Mouse (Mus musculus) lung, adult 2 months (tissue): ENCODE data around the gene Gm21679. TPM values are rescaled to one million over a fixed set of nuclear protein-coding genes. Genes with fewer than 3 reads are reported as not detected.
"Not testable (repeated sequence)": the region's sequence is repeated elsewhere in the genome, so short reads cannot be mapped to it uniquely, and the experiment has no call there.

ENCODE experiments used
- DNase-seq: peaks from one replicate; pipeline ENCODE4 v3.0.0; 2022
- H3K4me1 ChIP-seq: fragments of 200-500 bp; 2 replicates; pipeline ENCODE4 v1.6.1; 2011; ENCODE audit warnings: low read length; ENCODE audit not compliant: control insufficient read depth, insufficient read depth
- H3K4me3 ChIP-seq: fragments of 200-500 bp; replicated peaks from 2 replicates; pipeline ENCODE3; 2011; ENCODE audit warnings: low read depth, mild to moderate bottlenecking, control low read depth, low read length; ENCODE audit errors: extremely low read depth
- WGBS: fragments of 180-500 bp; shearing (Covaris S2); methylation state at CpG from one replicate; pipeline ENCODE4 v1.1.7; 2018; 5-methylcytosine and 5-hydroxymethylcytosine counted together
- polyA plus RNA-seq: library from polyadenylated mRNA; depleted of rRNA; stranded (reverse); fragments of >200 nt; gene quantifications from 2 replicates; pipeline ENCODE4 v1.2.3, GENCODE M21; 2012; rRNA removed

Gene Gm21679
- not detected in 2 replicates for polyA plus RNA-seq

- H3K4me1 ChIP-seq, DNase-seq, H3K4me3 ChIP-seq: not testable (repeated sequence)
- no CpG with 5 or more reads among the region's 3 CpGs for WGBS
Observed at GRCm38 (mm10) chrY:29683270-29683669, at the start of gene Gm21679. Gene Gm21679 (minus strand): TSS chrY:29683370.
